Mouse (Mus musculus) adrenal gland, adult 2 months (tissue): Measurements from ENCODE around the gene Elmo1. TPM values are rescaled to one million over a fixed set of nuclear protein-coding genes. Genes with fewer than 3 reads are reported as not detected.

ENCODE experiments used
- DNase-seq: peaks from one replicate; pipeline ENCODE4 v3.0.0; 2021
- polyA plus RNA-seq: library from polyadenylated mRNA; depleted of rRNA; stranded (reverse); fragments of >200 nt; gene quantifications from 2 replicates; pipeline ENCODE4 v1.2.3, GENCODE M21; 2012
- total RNA-seq, 2 experiments: library from RNA; stranded (reverse); gene quantifications; 2 replicates each; pipeline ENCODE4 v1.2.3; 2021

Elmo1 gene
- total and polyA plus RNA-seq, 3 experiments = 9.6 to 16.7 (median 15.2) TPM

DNA sequence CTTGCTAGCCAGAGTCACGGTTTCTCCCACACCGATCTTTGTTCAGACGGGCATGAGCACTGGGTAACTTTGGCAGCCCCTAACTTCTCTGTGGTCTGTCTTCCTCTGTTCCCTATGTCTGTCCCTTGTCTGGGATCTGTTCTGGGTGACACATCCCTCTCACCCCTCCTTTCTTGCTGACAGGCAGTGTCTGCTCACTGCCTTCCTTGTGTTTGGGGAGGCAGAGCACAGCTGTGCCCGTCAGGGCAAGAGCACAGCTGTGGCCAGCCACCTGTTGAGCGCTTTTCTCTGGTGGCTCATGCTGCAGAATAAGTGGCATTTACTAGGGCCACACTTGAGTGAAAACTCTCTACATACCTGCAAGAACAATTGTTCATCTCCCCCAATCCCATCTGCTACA lies 116.7 kb downstream of the Elmo1 start:
- DNase-seq = no peak

DNA sequence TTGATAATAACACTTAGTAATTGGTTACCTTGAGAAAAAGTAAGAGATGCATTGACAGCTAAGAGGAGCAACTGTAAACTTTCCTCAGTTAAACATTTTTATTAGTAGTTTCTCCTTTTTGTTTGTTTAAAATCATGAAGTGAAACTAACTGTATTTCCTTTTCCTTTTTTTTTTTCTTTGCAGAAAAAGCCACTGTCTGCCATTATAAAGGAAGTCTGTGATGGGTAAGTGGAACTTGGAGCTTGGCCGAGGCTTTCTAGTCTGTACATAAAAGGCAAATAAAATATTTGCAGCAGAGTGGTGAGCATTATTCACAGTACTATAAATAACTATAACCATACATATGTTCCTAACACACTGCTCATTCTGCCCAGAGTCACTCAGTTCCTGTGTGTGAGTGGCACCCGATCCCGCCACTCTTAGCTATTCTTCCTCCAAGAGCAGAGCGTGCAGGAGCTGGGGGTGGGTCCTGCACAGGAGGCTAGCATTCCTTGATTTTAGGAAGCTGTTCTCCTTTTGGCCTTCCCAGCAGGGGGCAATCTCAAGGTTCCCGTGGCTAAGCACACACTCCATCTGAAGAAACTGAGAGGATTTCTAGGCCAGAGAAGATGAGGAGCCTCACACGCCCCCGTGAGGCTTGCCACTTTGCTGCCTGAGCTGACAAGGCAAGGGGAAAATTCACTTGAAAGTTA lies 117.7 kb downstream of the Elmo1 start:
- no peak for DNase-seq

DNA sequence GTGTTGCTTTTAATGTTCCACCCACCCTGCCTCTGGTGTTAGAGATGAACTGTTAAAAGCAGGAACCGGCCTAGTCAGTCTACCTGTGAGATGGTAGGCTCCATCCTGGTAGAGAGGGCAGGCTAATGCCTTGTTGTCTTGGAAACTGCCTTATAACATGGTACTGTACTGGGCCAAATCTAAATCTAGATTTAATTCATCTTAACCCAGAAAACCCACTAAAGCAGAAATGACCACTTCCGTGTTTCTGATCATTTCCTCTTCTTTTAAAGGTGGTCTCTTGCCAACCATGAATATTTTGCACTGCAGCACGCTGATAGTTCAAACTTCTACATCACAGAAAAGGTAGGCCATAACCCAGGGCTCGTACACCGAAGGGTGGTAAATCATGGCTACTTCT lies 118.5 kb downstream of the Elmo1 start:
- no peak for DNase-seq

DNA sequence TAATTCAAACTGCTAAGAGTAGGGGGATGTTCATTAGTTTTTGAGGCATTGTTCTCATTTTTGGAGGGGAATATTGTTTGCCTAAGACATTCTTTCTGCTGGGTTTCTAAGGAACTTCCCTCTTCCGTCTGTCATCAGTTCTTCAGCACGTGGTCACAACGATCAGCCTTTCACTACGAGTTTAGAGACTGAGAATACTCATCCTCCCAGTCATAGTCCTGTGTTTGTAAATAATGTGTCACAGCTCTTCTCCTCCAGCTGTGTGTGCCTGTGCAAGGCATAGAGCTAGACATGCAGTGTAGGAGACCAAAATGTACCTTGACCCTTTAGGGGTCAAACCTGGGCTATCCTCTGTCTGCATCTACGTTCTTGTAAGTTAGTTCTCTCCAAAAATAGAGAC lies 121.4 kb downstream of the Elmo1 start:
- DNase-seq = peak; percentile 21

DNA sequence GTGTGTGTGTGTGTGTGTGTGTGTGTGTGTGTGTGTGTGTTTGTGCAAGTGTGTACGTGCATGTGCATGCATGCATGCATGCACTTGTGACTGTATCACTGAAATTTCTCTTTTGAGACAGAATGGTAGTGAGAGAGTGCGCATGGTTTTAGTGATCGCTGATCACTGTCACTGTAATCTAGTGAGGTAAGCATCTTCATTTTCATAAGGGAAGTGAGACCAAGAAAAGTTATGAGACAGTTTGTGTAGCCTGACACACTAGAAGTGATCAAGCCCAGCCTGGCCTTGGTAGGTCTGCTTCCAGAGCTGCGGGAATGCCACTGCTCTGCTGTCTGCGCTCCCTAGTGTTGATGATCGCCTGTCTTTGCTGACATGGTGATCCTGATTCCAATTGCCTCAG lies 122.3 kb downstream of the Elmo1 start:
- DNase-seq = no peak

DNA sequence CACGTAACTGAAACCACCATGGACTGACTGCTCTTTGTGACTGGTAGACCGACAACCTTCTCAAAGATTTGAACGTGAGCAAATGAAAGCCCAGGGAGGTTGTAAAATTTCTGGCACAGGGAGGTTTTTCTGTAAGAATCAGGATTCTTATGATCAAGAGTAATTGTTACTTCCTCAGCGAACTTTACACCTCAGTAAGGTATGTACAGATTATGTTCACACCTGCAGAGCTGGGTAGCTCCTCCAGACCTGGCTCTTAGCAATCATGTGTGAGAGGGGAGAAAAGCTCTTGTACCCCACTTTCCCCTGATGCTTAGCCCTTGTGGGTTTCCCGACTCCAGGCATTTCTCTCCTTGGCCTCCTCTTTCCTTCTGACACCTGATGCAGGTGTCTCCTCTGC lies 123.5 kb downstream of the Elmo1 start:
- DNase-seq = no peak

DNA sequence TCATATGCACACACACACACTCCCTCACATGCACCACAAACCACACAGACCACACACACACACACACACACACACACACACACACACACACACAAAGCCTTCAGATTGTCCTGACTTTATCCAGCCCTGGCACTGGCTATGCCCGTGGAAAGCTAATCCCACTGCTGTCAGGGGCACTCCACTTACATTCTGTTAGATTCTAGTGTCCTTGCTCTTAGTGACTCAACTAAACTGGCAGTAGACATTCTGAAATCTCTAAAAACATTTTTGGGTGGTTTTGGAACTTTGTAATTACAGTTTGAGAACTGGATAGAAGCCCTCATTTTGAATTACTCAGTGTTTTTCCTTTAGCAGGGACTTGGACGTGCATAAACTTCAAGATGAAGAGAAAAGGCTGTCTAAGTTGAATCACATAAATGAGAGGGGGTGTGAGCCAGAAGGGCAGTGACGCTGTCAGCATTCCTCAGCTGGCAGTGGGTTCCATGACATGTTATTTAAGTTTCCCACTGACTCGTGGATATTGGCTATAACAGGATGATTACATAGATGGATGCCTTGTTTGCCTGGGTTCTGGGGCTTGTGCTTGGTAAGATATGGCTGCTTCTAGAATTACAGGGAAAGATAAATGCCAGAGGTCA lies 127.2 kb downstream of the Elmo1 start:
- DNase-seq = peak; percentile 52

DNA sequence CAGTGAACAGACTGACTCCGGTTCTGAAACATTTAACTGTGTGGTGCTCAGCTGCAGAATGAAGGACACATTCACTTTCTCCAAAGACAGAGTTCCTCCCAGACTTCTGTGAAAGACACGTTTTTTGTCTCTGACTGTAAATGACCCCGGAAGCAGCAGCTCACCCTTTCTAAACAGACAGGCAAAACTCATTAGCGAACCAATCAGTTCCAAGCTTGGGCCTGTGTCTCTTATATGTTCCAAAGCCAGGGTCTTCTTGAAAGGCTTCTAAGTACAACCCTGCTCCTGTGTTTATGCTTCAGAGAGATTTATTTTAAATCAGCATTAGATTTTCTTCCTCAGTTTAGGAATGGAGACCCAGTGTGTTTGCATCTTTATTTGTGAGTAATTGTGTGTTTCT lies 127.7 kb downstream of the Elmo1 start:
- no peak for DNase-seq

DNA sequence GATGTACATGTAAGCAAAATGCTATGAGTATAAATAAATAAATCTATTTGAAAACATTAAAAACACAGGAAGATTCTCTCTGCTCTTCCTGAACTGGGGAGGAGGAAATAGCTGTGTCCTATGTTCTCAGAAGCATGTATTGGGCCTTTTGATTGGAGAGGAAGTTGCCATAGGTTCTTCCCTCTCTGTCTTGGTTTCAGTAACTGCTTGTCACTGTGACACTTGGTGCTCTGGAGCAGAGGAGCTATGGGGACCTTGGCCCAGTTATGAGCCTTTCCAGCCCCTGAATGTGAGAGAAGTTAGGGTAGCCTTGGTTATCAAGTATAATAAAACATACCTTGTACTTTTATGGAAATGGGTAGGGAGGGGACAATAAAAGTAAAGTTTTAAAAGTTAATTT lies 130.0 kb downstream of the Elmo1 start:
- peak; percentile 30 for DNase-seq

DNA sequence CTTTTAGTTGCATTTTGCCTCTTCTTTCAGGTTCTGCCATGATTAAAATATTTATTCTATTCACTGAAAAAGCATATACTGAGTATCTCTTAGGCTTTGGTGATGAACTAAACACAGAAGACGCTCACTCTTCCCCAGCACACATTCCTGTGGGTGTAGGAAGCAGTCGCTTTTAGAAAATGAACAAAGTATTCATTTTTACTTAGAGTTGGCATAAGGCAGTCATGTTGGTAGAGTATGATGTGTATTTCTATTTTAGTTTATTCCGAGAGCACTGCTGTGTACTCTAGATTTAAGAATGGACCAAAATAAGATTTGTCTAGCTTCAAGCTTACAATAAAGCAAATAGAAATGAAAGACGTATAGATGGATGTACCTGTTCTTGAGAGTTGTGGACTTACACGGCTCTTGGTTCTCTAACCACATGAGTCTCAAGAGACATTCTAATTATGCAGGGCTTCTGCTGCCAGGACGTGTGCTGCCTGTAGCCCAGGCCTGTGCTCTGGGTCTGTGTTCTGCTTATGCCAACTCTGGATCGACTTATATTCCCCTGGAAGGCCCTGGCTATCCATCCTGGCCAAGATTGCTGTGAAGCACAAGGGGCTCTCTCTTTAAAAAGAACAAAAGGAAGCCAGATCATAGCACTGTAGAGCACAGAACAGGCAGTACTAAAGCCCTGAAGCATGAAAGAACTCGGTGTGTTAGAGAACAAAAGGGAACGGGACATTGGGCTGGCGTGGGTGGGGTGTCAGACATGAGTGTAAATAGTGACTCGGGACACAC lies 137.7 kb downstream of the Elmo1 start:
- DNase-seq = no peak

DNA sequence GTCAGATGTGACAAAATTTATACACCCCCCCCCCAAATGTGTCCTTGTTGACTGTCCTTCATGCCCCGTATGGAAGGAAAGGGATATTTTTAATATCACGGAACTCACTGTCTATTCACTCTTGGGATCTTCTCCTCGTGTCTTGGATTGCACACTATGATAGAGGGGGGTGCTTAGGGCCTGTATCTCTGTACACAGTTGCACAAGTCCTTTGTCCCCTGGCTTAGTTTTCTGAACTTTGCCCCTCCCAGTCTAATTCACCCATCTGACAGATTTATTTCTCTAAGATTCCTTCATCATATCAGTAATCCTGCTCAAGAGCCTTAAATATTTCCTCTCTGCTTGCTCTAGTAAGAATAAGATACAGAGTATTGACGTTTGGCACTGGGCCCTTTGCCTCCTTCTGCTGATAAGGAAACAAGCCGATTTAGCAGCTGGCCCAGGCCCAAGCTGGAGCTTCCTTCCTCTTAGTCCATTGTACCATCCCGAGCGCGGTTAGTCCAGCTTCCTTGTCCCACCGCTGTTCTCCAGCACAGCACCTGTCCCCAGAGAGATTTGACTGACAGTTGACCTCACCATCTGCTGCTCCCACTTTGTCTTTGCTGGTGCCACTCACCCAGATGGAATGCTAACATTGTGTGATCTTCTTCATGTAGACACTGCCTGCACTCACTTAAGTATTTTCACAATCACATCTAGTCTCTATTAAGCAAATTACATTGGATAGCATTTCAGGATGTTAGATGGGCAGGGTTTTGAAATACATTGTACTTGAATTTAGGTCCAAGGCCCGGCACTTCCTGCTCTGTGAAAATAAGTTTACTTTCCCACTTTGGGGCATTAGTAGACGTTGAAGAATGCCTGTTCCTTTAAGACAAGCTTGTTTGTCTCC lies 141.7 kb downstream of the Elmo1 start:
- DNase-seq = peak; percentile 82

DNA sequence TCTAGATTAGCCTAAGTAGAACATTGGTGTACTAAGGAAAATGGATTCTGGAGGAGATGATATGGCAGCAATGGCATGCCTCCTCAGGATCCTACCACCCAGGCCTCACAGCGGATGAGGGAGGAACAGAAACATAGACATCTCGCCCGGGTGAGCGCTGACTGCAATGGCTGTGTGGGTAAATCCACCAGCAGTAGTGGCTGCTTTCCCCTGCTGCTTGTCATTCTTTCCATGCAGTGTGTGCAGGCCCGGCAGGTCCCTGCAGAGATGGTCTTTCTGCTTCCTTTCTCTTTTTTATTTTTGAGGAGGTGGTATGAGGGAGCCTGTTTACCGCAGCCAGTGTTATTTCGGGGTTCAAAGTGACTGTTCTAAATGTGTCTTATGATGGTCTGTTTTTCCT lies 143.3 kb downstream of the Elmo1 start:
- DNase-seq = no peak

DNA sequence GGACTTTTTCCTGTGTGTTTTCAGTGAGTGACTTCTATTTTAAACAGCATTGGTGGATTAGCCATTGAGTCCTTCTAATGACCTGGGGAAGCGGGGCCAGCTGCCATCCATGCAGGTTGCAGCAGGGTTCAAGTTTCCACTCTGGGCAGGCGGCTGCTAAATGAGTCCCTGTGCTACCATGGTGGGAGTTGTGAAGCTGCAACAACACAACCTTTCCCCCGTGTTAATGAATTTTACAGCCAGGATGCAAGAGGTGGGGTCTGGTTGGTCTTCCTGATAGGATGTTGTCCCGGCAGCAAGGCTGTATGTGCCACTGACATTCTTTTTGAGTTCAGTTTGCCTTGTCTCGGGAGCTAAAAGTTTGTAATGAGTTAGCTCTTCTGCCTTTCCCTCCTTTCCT lies 147.2 kb downstream of the Elmo1 start:
- DNase-seq = no peak

DNA sequence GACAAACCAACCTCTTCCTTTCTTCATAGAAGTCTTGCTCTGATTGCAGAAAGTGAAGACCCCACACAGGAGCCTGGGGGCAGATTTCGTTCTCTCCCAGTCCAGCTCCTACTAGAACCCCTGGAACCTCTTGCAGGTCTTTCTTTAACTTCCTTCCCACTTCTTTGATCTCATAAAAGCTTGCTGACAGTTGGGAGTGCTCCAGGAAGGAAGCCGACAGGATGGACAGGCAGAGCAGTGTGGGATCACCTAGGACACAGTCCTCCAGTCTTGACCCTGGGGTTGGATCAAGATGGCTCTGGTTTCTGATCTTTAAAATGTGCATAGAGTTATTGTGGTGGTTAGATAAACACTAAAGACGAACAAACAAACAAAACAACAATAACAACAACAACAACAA lies 147.8 kb downstream of the Elmo1 start:
- no peak for DNase-seq

DNA sequence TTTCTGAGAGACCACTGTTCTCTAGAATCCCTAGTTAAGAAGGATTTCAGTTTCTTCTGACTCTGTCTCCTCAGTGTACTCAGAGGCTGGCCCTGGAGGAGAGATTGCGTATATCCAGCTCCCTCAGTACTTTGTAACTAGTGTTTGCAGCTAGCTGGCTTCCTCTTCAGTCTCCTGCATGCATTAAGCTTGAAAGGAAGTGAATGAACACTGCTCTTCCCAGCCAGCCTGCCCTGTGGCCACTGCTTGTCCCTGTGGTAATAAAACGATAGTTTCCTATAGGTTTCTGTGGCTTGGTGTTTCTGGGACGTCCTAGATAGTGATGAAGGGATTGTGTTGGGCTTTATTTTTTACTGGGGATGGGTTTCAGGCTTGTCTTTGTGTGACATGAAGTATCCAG lies 148.3 kb downstream of the Elmo1 start:
- DNase-seq = no peak

DNA sequence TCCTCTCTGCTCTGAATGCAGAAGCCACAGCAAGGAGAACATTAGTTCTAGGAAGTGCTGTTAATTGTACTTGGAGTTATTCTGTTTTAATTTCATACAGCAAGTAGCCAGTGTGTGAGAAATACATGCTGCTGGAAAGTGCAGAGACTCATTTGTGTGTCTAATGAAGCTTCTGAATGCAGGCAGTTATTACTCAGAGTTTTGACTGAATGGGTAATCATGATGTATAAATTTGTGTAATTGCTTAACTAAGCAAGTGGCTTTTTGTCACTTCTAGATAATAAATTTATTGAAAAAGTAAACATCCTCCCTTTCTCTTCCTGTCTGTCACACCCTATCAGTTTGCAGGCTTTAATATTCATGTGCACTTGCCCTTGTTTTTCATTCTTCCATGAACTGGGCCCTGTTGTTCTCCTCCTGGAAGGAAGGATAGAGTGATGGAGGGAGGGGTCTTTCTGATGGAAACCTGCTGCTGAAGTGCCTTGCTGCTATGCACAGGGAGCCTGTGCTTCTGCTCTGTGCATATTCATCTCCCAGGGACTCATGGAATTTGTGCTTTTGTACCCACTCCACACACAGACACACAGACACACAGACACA lies 159.8 kb downstream of the Elmo1 start:
- DNase-seq = no peak

DNA sequence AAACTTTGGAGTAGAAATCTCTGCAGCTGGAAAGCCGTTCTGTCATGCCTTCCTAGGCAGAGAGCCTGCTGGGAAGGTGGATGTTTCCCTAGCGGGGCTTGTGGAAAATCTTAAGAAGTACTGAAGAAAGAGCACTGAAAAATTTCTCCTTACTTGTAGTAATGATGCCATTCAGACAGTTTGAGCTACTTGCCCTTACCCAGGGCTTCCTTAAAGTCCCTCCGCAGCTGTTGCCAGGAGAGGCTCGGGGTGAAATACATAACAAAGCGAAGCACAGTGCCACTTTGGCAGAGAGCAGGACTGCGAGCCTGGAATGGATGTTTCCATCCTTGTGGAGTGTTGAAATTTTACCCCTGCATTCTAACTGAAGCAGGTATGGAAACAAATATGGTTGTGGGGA lies 164.5 kb downstream of the Elmo1 start:
- no peak for DNase-seq

DNA sequence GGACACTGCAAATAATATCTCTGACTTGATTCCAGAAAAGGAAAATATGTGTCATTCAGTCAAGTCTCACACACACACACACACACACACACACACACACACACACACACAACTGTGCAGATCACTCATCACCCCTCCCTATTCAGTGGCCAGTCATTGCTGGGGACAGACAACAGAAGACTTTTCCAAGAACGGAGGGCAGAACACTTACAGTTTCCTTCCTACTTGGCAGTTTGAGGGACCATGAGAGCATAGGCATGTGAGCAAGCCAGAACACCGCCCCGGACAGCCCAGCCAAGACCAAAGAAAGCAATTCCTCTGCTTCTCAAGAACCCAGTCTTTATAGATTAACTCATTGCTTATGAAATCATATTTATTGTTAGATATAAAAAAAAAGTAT lies 165.0 kb downstream of the Elmo1 start:
- no peak for DNase-seq

DNA sequence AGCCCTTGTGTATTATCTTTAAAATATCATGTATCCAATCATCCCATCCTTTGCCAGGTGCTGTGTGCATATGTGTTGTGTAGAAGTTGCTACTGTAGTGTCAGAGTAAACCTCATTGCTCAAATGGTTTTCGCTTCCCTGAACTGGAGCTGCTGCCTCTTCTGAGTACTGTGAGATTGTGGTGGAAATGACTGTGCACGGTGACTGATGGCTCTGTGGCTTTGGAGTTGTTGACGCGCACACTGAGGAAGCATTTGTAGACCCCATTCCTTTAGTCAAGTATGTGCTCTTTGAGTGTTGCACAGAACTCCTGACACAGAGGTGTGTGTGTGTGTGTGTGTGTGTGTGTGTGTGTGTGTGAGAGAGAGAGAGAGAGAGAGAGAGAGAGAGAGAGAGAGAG lies 166.2 kb downstream of the Elmo1 start:
- no peak for DNase-seq

DNA sequence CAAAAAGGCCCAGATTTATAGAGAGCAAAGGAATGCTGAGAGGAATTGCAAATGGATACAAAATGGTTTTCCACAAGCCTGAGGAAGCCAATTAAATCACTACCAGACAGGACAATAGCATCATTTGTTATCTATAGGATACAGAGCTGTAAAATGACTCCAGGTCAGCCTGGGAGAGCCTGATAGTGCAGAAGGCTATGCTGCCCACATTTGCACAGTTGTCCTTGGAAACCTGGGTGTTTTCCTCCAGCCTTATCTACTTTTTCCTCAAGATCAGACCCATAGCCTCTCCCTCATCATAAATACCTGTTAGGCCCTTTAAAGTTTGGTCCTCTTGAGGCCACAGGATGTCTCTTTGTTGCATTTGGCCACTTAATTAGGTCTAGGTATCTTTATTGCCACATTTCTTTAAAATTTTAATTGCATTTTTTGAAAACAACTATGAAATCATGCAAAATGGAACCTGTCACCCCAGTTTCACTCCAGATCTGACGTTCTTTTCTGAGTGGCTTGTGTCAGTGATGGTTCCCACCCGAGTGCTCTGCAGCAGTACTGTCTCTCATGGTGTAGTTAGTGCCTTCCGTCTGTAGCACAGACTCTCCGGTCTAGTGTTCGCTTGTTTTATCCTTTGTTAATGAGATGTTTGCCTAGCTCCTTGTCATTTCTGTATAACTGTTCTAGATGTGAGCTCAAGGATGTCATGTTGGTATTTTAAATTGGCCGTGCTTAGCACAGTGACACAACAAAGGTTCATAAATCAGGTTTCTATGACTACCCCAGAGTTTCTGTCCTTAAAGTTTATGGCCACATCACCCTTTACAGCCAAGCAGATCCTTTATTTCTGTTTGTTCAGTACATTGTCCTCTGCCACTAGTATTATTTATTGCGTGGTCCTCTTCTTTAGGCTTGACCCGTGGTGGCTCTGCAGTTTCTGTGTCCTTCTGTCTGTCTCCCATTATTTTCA lies 167.4 kb downstream of the Elmo1 start:
- peak; percentile 12 for DNase-seq

DNA sequence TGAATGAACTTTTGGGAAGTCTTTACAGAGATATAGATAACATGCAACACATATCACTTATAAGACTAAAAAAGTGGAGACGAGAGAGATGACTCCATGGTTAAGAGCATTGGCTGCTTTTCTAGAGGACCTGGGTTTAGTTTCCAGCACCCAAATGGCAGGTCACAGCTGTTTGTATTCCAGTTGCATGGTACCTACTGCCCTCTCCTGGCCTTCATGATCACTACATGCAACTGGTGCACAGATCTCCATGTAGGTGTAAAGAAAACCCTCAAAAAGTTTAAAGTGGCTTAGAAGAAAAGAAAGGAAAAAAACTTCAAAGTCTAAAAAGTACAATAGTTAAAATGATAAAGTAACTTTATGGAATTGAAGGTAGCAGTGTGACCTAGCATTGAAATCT lies 172.8 kb downstream of the Elmo1 start:
- DNase-seq = no peak
